Mouse (Mus musculus) fat pad, adult 2 months (tissue): ENCODE results near the gene Myoz1.
"Not testable (repeated sequence)": the region's sequence is repeated elsewhere in the genome, so short reads cannot be mapped to it uniquely, and the experiment has no call there.

Experiments
- DNase-seq: peaks from one replicate; pipeline ENCODE4 v3.0.0-alpha.2; 2011; ENCODE audit warnings: low read depth, low spot score; ENCODE audit errors: extremely low read depth

Myoz1 gene

DNA sequence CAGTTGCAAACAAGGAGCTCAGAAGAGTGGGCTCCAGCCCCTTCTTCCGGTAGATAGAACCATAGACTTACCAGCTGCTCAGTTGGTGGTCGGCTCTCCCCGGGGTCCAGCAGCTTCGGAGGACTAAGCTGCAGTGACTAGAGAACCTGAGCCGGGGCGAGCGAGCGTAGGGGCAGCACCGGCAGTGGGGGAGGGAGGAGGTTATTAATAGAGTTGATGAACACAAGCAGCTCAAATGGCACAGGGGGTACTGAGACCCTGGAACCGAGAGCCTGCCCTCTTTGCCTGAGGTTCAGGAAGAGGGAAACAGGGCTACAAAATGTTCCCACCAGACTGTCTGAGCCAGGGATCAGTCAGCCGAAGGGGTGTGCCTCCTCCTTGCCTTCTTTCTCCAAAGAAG lies at the start of gene Myoz1:
Gene Myoz1, minus strand, starts transcription at position 180 of the 400 bp plus-strand sequence.
- no peak for DNase-seq

DNA sequence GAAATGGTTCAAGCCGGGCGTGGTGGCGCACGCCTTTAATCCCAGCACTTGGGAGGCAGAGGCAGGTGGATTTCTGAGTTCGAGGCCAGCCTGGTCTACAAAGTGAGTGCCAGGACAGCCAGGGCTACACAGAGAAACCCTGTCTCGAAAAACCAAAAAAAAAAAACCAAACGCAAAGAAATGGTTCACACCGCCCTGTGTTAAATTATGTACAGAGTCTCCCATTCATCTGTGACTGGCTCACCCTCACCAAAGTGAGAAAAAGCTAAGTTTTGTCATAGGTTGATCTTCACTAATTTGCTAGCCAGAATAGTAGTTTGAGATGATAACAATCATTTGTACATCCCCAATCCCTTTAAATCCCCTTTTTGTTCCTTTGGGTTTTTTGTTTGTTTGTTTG lies 47.1 kb upstream of the Myoz1 start:
- DNase-seq, result not testable (repeated sequence)

DNA sequence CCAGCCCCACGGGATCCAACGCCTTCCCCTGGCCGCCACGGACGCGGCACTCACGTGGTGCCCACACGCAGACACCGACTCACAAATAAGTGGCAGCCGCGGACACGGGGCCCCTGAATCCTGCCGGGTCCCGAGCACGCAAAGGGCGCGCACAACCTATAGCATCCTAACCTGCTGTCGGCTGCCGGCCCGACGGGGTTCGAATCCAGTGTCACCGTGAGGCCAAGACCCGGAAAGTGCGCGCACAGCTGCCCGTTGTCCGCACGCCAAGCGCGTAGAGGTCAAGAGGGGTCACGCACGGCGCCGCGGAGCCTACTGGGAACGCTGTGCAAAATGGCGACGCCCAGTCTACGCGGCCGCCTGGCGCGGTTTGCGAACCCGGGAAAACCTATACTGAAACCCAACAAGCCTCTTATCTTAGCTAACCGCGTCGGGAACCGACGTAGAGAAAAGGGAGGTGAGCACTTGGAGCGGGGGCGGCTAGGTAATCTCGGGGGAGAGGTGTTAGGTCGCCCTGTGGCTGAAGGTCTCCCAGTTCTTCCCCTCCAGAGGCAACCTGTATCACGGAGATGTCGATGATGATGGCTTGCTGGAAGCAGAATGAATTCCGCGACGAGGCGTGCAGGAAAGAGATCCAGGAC lies 46.5 kb upstream of the Myoz1 start, which contains the start of gene Chchd1:
Gene Chchd1, plus strand, starts transcription at position 266 of the 641 bp plus-strand sequence.
- no peak for DNase-seq

DNA sequence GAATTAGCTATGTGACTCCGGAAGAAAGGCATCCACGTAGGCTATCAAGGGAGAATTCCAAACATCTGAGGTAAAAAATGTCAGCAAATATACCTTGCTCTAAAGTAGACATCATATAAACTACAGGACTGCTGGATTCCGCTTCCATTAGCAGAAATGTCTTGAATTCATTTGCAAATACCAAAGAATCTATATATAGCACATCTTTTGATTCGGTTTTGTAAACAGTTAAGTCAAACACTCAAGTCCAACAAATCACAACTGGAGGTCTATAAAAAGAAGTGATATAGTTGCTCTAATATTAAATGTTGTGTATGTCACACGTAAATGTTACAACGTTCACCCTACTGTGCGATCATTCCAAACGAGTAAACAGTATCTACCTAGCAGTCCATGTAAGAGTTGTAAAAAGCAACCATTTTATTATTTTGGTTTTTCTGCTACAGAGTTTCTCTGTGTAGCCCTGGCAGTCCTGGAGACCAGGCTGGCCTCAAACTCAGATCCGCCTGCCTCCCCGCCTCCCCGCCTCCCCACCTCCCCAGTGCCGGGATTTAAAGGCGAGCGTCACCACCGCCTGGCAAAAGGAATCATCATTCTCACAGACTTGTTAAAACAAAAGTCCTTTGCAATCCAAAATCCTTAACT lies 45.9 kb upstream of the Myoz1 start:
- DNase-seq, result no peak

DNA sequence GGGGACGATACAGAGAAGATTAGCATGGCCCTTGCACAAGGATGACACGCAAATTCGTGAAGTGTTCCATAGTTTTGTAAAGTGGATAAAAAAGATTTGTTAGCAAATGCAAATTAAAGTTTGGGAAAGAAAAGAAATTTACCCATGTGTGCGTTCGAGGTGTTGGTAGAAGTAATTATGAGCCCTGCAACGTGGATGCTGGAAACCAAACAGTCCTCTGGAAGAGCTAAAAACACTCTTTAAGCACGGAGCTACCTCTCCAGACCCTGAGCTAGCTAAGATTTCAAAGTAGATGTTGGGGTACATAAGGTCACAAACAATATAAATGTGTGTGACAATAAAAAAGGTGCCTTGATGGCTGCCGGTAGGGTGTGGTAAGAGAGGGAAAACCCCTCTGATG lies 45.2 kb upstream of the Myoz1 start:
- no peak for DNase-seq

DNA sequence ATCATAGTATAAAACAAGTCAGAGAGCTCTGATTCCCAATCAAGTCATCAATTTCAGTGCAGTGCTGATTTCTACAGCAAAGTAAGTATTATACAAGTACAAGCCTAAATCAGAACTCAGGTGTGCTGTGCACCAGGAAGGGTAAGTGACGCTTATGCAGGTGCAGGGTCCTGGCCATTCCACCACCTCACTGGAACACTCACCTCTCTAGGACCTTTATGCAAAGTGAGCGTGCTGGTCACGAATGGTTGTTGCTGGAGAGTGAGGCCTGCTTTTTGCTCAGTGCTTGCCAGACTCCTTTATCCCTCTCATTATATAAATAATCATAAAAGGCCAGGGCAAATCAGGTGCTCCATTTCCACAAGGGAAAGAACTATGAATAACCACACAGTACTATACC lies 44.0 kb upstream of the Myoz1 start:
- no peak for DNase-seq

DNA sequence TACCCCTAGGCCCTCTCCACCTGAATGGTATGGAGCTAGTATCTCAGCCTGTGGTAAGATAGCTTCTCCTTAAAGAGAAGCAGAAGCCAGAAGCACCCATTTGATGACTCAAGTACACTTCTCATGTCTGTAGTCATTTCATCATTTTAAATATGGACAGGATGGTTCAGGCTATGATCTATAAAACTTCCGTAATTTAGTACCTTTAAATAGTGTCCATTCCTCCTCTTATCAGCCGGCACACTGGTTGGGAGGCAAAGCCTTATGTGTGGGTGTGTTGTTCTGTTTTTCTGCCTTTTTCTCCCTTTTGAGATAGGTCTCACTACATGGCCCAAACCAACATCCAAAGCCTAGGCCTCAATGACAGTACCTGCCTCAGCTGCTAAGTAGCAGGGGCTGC lies 42.2 kb upstream of the Myoz1 start:
- DNase-seq, result no peak

DNA sequence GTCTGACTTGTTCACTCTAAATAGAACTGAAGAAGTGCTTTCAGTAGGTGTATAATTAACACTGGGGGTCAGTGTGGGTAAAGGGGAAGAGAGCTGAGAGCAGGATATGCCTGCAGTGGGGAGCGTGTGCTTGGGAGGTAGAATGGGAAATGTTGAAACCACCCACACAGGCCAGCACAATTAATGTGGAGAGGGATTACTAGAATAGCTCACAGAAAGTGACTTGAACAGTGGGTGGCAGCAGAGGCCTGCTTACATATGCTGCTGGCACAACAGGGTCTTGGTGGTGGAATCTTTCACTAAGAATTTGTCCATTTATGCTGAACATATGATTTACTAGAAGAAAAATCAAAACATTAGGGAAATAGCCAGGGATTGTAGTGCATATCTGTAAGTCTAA lies 40.6 kb upstream of the Myoz1 start:
- DNase-seq, result no peak

DNA sequence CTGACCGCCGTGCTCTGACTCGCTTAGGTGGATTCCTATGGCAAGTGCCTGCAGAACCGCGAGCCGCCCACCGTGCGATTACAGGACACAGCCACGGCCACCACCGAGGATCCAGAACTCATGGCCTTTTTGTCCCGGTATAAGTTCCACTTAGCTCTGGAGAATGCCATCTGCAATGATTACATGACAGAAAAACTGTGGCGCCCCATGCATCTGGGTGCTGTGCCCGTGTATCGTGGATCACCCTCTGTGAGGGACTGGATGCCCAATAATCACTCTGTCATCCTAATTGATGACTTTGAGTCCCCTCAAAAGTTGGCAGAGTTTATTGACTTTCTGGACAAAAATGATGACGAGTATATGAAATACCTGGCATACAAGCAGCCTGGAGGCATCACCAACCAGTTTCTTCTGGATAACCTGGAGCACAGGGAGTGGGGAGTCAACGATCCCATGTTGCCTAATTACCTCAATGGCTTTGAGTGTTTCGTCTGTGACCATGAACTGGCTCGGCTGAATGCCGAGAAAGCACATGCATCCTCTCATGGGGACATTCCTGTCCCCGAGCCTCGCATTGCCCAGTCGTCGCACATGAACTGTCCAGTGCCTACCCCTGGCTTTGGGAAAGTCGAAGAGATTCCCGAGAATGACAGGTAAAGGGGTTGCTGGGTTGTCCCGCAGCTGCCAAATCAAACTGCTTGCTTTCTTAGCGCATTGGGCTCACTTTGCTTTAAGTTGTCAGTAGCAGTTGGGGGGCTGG lies 39.6 kb upstream of the Myoz1 start:
- no peak for DNase-seq

DNA sequence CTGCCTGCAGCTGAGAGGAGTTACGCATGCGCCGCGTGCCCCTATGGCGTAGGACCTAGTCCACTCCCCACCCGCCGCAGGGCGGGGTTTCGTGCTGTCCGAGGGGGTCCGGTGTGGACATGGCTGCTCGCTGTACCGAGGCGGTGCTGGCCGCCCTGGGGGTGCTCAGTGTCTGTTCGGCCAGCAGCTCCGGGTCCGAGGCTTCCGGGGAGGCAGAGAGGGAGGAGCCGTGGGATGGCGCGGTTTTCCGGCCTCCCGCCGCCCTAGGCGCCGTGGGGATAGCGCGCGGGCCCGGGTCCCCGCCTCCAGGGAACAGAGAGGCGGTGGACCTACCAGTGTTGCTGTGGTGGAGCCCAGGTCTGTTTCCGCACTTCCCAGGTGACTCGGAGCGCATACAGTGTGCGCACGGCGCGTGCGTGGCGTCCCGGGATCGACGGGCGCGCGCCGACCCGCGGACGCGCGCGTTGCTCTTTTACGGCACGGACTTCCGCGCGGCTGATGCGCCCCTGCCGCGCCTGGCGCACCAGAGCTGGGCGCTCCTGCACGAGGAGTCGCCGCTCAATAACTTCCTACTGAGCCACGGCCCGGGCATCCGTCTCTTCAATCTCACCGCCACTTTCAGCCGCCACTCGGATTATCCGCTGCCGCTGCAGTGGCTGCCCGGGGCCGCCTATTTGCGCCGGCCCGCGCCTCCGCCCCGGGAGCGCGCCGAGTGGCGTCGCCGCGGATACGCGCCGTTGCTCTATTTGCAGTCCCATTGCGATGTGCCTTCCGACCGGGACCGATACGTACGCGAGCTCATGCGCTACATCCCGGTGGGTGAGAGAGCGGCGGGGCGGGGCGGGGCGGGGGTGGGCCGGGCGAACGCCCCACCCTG lies 38.8 kb upstream of the Myoz1 start, which contains the start of gene Fut11:
Gene Fut11, plus strand, starts transcription at position 85 of the 877 bp plus-strand sequence.
- no peak for DNase-seq

DNA sequence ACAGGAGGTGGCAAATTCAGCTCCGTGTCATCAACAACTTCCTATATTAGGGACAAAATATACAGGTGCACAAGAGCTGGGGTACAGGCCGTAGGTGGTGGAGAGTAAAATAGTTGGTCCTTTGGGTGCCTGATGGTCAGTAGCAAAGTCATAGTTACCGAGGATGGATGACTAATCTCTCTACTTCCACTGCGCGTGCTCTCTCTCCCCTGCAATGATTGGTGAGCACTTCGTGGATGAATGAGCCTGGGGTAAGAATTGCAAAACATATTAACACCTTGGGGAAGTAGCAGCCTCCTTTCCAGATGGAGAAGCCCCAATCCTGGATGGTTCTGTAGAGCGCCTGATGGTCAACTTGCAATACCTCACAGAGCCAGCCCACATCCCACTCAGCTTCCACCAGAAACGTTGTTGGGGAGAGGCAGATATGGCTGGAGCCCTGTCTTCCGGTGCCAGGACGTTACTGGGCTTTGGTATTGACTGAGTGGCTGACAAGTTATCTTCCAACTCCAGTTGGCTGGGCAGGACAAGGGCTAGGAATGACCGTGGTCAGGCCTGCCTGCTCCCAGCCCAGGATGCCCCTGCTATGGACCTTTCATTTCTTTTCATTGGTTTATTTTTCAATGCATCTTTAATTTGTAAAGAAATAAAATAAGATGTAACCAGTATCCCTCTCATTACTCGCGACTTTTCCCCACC lies 38.0 kb upstream of the Myoz1 start:
- DNase-seq, result no peak

DNA sequence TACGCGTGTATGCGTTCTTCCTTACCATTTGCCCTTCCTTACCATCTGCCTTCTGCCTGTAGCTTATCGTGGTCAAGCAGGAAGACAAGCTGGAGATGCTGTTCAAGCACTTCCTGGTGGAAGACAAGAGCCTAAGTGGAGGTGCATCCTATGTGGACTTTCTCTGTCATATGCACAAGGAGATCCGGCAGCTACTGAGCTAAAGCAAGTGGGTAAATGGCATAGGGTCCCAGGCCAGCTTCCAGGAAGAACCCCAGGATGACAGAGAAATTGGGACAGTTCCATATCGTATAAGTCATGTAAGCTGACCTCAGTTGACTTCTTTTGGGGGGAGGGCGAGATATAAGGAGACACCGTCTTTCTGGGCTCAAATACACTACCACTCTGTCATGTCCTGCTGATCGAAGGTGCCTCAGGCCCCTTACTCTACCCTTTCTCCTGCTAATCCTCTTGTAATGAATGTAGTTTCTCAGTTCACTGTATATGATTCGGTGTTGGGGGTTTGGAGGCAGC lies 37.3 kb upstream of the Myoz1 start:
- no peak for DNase-seq

DNA sequence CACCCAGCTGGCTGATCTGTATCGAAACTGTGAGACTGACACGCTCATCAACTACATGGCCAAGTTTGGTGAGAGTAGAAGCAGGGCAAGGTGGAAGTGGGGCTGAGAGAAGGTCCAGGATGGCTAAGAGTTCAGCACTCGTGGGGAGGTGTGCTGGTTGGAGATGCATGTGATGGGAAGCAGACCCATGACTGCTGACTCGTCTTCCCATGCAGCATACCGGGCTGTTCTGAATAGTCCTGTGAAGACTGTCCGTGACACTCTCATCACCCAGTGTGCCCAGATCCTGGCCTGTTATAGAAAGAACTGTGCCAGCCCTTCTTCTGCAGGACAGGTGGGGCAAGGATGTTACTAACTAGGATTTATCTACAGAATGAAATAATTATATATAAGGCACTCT lies 35.4 kb upstream of the Myoz1 start:
- DNase-seq, result no peak

DNA sequence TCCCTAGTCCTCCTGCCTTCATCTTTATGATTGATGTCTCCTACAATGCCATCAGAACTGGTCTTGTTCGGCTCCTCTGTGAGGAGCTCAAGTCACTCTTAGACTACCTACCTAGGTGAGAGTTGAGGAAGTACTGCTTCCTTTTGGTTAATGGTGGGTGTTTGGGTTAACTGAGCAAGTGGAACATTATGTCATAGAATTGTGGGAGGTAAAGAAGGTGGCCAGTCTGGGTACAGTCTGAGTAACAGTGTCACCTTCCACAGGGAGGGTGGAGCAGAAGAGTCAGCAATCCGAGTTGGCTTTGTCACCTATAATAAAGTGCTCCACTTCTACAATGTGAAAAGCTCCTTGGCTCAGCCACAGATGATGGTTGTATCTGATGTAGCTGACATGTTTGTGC lies 32.7 kb upstream of the Myoz1 start:
- no peak for DNase-seq

DNA sequence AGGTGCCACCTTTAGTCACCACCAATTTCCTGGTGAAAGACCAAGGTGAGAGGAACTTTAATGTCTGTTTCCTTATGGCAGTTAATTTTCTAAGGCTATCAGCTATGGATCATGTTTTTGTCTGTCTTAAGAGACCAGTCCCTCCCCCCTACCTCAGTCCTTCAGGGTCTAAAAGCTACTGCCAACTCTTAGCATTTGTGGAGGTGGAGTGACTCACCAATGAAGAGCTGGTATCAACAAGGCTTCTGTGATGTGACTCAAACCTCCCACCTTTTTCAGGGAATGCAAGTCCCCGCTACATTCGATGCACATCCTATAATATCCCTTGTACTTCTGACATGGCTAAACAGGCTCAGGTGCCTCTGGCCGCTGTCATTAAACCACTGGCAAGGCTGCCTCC lies 30.2 kb upstream of the Myoz1 start:
- no peak for DNase-seq

DNA sequence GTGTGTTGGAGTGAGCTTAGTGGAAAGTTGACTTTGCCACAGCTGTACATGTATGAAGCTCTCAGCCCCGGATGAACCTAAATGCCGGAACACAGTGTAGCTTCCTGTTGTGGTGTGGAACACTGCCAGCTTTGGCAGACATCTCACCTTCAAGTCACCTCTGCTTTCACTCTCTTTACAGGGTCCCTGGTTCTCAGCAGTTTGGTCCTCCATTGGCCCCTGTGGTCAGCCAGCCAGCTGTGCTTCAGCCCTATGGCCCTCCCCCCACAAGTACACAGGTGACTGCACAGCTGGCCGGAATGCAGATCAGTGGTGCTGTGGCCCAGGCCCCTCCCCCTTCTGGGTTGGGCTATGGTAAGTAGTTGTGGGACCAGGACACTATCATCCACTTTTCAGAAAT lies 26.2 kb upstream of the Myoz1 start:
- DNase-seq, result no peak

DNA sequence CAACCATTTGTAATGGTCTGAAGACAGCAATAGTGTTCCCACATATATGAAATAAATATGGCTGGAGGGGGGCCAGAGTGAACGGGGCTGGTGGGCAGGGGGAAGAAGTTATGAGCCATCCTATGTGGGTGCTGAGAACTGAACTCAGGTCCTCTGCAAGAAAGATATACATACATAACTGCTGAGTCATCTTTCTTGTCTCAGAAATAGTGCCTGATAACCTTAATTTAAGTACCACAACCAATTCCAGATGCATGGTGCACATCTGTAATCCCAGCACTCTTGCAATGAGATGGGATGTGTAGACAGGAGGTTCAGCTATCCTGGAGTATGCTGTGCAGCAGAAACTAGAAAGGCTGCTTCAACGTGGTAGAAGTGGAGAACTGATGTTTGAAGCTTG lies 25.4 kb upstream of the Myoz1 start:
- no peak for DNase-seq

DNA sequence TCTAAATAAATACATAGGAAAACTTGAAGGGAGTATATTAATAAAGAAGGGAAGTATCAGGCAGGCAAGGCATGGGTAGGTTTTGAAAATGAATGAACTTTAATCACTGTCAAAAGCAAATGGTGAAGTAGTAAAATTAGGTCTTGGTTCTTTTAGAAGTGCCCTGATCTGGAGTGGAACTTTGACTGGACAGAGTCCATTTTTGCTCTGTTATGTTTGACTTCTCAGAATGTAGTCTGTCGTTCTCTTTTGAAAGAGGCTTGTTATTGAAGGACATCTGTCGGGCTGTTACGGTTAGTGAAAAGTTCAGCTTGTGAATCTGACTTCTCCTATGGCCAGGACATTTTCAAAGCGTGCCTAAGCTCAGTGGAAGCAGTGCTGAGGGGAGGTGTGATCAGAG lies 21.6 kb upstream of the Myoz1 start:
- DNase-seq, result no peak

DNA sequence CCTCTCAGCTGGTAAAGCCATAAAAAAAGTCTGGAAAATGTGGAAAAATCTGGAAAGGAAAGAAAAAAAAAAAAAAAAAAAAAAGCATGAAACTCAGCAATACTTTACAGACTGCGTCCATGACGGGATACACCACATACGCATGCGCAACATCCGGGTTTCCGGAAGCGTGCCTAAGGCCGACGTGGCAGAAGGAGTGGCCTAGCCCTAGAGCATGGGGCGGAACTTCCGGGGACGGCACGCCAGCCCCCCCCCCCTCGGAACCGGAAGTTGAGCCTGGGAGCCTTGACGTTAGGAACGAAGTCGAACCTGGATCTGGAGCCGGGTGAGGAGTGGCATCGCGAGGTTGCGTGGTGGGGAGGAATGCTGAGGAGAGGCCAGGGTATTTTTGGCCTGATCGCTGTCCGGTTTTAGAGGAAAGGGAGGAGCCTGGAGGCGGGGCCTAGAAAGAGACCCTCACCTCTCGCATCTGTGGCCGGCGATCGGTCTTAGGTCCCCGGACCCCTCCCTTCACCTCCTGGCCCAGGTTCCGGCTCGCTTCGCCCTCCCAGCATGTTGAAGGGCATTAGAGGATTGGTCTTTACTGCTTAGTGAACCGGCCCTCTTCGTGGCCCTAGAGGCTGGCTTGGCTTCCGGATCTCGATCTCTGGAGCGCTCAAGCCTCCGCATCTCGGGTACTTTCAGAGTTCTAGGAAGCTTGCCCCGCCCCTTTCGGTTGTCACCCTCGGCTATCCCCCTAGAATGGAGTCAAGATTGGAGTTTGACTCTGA lies 17.9 kb upstream of the Myoz1 start, which contains the start of gene Sec24c:
Gene Sec24c, plus strand, starts transcription at position 245 of the 770 bp plus-strand sequence.
- DNase-seq, result peak; percentile 56

DNA sequence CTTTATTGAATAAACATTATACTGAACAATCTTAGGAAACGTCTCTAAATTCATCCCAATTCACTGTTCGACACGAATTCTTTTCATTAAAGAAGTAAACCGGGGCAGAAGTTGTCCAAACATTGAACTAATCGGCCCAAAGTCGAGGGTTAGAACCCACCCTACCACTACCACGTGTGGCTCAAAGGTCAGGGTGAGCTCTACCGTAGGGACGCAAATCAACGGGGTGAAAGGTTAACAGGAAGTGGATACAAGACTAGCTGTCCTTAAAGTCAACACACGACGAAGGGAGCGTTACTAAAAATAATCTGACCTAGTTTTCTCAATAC lies 17.4 kb upstream of the Myoz1 start:
- no peak for DNase-seq
